Comparison of ENCODE assay signal across 26 mouse cellular contexts in the genomic region with DNA sequence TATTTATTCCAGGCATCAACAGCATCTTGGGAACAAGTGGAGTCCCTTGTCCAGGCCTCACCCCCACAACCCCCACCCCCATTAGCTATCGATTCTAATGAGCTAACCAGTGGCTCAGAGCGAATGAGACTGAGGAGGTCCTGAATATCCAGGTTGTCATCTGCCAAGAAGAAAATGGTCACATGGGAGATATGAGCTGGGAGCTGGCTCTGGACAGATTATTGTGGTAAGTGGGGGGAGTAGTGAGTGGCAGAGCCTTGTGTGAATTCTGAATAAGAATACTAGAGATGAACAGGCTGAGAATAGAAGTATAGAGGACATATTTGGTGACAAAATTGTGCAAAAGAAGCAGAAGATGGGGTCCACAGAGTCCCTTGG.
DNase-seq lines count a peak whose midpoint lies in the region; ATAC-seq and TF ChIP-seq lines count a peak whose summit lies in the region.
"Had no signal": no experiment of that assay in that cellular context is flagged by ENCODE, and none has a peak within 500 bp of the region (broad histone marks: within the 10 kb centered on the region; RNA-seq: fewer than 3 reads in every experiment).

No protein-coding gene starts in this region.

- no peak overlapping the region for H3K9ac ChIP-seq in hindbrain, embryonic 13.5 days
- H3K9ac ChIP-seq in midbrain, embryonic 15.5 days, result no peak overlapping the region
- no peak overlapping the region for H3K9ac ChIP-seq in forebrain, embryonic 16.5 days (replicated peaks; ENCODE audit: low read depth, low read length)
- H3K9ac ChIP-seq in hindbrain, postnatal 0 days (replicated peaks; ENCODE audit: low read length), result no peak overlapping the region
- H3K9ac ChIP-seq: embryonic facial prominence, embryonic 12.5 days; heart, embryonic 15.5 days; limb, embryonic 13.5 days; liver, embryonic 13.5 days; neural tube, embryonic 12.5 days had no signal

- no peaks in the 10 kb centered on the region for H3K9me3 ChIP-seq in hindbrain, embryonic 13.5 days
- no peaks in the 10 kb centered on the region for H3K9me3 ChIP-seq in hindbrain, embryonic 10.5 days
- no peaks in the 10 kb centered on the region for H3K9me3 ChIP-seq in midbrain, embryonic 15.5 days
- H3K9me3 ChIP-seq in midbrain, embryonic 10.5 days (replicated peaks), result no peaks in the 10 kb centered on the region
- H3K9me3 ChIP-seq in forebrain, embryonic 16.5 days (ENCODE audit: control insufficient read depth, low read length), result no peaks in the 10 kb centered on the region
- no peaks in the 10 kb centered on the region for H3K9me3 ChIP-seq in hindbrain, postnatal 0 days (ENCODE audit: low read length)
- H3K9me3 ChIP-seq: embryonic facial prominence, embryonic 12.5 days; G1E; heart, embryonic 15.5 days; liver, embryonic 13.5 days; megakaryocyte, embryonic 14.5 days; neural tube, embryonic 12.5 days had no signal

- H3K4me2 ChIP-seq in hindbrain, embryonic 13.5 days, result no peak overlapping the region
- no peak overlapping the region for H3K4me2 ChIP-seq in midbrain, embryonic 15.5 days
- no peak overlapping the region for H3K4me2 ChIP-seq in forebrain, embryonic 16.5 days (ENCODE audit: low read length)
- H3K4me2 ChIP-seq in hindbrain, postnatal 0 days (ENCODE audit: low read depth, low read length), result no peak overlapping the region
- H3K4me2 ChIP-seq: embryonic facial prominence, embryonic 12.5 days; heart, embryonic 15.5 days; limb, embryonic 13.5 days; liver, embryonic 13.5 days; neural tube, embryonic 12.5 days had no signal

- H3K4me1 ChIP-seq in hindbrain, embryonic 13.5 days (replicated peaks), result peaks cover 10% of the 10 kb centered on the region
- peaks cover 8% of the 10 kb centered on the region; the same call in 1 of the 2 replicates for H3K4me1 ChIP-seq in hindbrain, embryonic 10.5 days (replicated peaks)
- H3K4me1 ChIP-seq in midbrain, embryonic 15.5 days, result peaks cover 10% of the 10 kb centered on the region
- 0 out of 2 replicates have a peak, but pooled peaks cover 8% of the 10 kb centered on the region for H3K4me1 ChIP-seq in midbrain, embryonic 10.5 days
- H3K4me1 ChIP-seq in forebrain, embryonic 16.5 days (replicated peaks; ENCODE audit: control insufficient read depth, insufficient read depth, low read length), result peaks cover 8% of the 10 kb centered on the region
- peaks cover 6% of the 10 kb centered on the region; the same call in 1 of the 2 replicates for H3K4me1 ChIP-seq in hindbrain, postnatal 0 days (ENCODE audit: insufficient read depth, low read length)
- H3K4me1 ChIP-seq: embryonic facial prominence, embryonic 12.5 days; heart, embryonic 15.5 days; limb, embryonic 13.5 days; liver, embryonic 13.5 days; megakaryocyte, embryonic 14.5 days had no signal

- no peak for TF ChIP-seq CTCF in hindbrain, postnatal 0 days (IDR thresholded peaks at IDR 0.05; ENCODE audit: low read depth)

- H3K27ac ChIP-seq in hindbrain, embryonic 13.5 days, result peak overlapping the region; percentile 58
- H3K27ac ChIP-seq in hindbrain, embryonic 10.5 days, result no peak overlapping the region
- peak overlapping the region; percentile 59 for H3K27ac ChIP-seq in midbrain, embryonic 15.5 days
- H3K27ac ChIP-seq in midbrain, embryonic 10.5 days (replicated peaks), result no peak overlapping the region
- no peak overlapping the region for H3K27ac ChIP-seq in forebrain, embryonic 16.5 days (ENCODE audit: low read length)
- H3K27ac ChIP-seq in hindbrain, postnatal 0 days, result no peak overlapping the region
- H3K27ac ChIP-seq: embryonic facial prominence, embryonic 12.5 days; gastrocnemius, adult 2 months; heart, embryonic 15.5 days; limb, embryonic 13.5 days; liver, embryonic 13.5 days; neural tube, embryonic 12.5 days had no signal

- no peaks in the 10 kb centered on the region for H3K36me3 ChIP-seq in hindbrain, embryonic 13.5 days
- no peaks in the 10 kb centered on the region for H3K36me3 ChIP-seq in hindbrain, embryonic 10.5 days
- H3K36me3 ChIP-seq in midbrain, embryonic 15.5 days (replicated peaks), result no peaks in the 10 kb centered on the region
- no peaks in the 10 kb centered on the region for H3K36me3 ChIP-seq in midbrain, embryonic 10.5 days
- H3K36me3 ChIP-seq in forebrain, embryonic 16.5 days (ENCODE audit: control insufficient read depth, insufficient read depth), result no peaks in the 10 kb centered on the region
- H3K36me3 ChIP-seq in hindbrain, postnatal 0 days (ENCODE audit: insufficient read depth, low read length), result no peaks in the 10 kb centered on the region
- H3K36me3 ChIP-seq: embryonic facial prominence, embryonic 12.5 days; G1E; heart, embryonic 15.5 days; limb, embryonic 13.5 days; liver, embryonic 13.5 days; neural tube, embryonic 12.5 days had no signal

- H3K27me3 ChIP-seq in hindbrain, embryonic 13.5 days, result no peaks in the 10 kb centered on the region
- H3K27me3 ChIP-seq in hindbrain, embryonic 10.5 days (ENCODE audit: insufficient read depth, poor library complexity, severe bottlenecking), result 0 out of 2 replicates have a peak, but pooled peaks cover 6% of the 10 kb centered on the region
- no peaks in the 10 kb centered on the region for H3K27me3 ChIP-seq in midbrain, embryonic 15.5 days (replicated peaks)
- H3K27me3 ChIP-seq in midbrain, embryonic 10.5 days (ENCODE audit: low read depth, poor library complexity, severe bottlenecking), result no peaks in the 10 kb centered on the region
- H3K27me3 ChIP-seq in forebrain, embryonic 16.5 days (replicated peaks; ENCODE audit: control insufficient read depth, insufficient read depth, low read length), result no peaks in the 10 kb centered on the region
- no peaks in the 10 kb centered on the region for H3K27me3 ChIP-seq in hindbrain, postnatal 0 days (ENCODE audit: insufficient read depth, low read length)
- H3K27me3 ChIP-seq: embryonic facial prominence, embryonic 12.5 days; heart, embryonic 15.5 days; limb, embryonic 13.5 days; liver, embryonic 13.5 days; megakaryocyte, embryonic 14.5 days; neural tube, embryonic 12.5 days had no signal

- WGBS in hindbrain, embryonic 13.5 days, result 59% methylated on average over 2 of the region's 2 CpGs
- WGBS in hindbrain, embryonic 10.5 days, result 81% methylated on average over 2 of the region's 2 CpGs
- 72% methylated on average over 2 of the region's 2 CpGs for WGBS in midbrain, embryonic 15.5 days
- WGBS in midbrain, embryonic 10.5 days, result 90% methylated on average over 2 of the region's 2 CpGs
- 60% methylated on average over 2 of the region's 2 CpGs for WGBS in forebrain, embryonic 16.5 days
- WGBS in hindbrain, postnatal 0 days, result 52% methylated on average over 2 of the region's 2 CpGs

- ATAC-seq in hindbrain, embryonic 13.5 days (ENCODE audit: low FRiP score), result 0 out of 2 replicates have a peak, but pooled peaks have one; percentile 17
- ATAC-seq in midbrain, embryonic 15.5 days (replicated peaks), result peak; percentile 50; the same call in 1 of the 2 replicates
- peak; percentile 49; the same call in 1 of the 2 replicates for ATAC-seq in forebrain, embryonic 16.5 days
- peak; percentile 45 for ATAC-seq in hindbrain, postnatal 0 days
- ATAC-seq: intestine, embryonic 16.5 days; Patski had no signal

- DNase-seq in hindbrain, embryonic 10.5 days (ENCODE audit: low spot score), result no peak
- no peak for DNase-seq in midbrain, embryonic 10.5 days (ENCODE audit: low spot score)
- no peak for DNase-seq in hindbrain, postnatal 0 days (ENCODE audit: low spot score)
- no peak for DNase-seq in lung, postnatal 4 days
- DNase-seq: adrenal gland, postnatal 36 days; B cell, adult 2 months; cerebellum, adult 11-12 months; cerebellum, postnatal 14 days; gastrocnemius, adult 2 months; heart, postnatal 36 days; kidney, adult 9 months; kidney, postnatal 14 days; liver, embryonic 13.5 days; lung, adult 2 months; lung, postnatal 14 days had no signal

- H3K4me3 ChIP-seq in hindbrain, embryonic 13.5 days, result no peak overlapping the region
- H3K4me3 ChIP-seq in hindbrain, embryonic 10.5 days, result no peak overlapping the region
- no peak overlapping the region for H3K4me3 ChIP-seq in midbrain, embryonic 15.5 days
- H3K4me3 ChIP-seq in midbrain, embryonic 10.5 days, result no peak overlapping the region
- no peak overlapping the region for H3K4me3 ChIP-seq in forebrain, embryonic 16.5 days (replicated peaks; ENCODE audit: low read length)
- H3K4me3 ChIP-seq in hindbrain, postnatal 0 days (ENCODE audit: low read length), result no peak overlapping the region
- H3K4me3 ChIP-seq: embryonic facial prominence, embryonic 12.5 days; gastrocnemius, adult 2 months; heart, embryonic 15.5 days; limb, embryonic 13.5 days; liver, embryonic 13.5 days; megakaryocyte, embryonic 14.5 days; neural tube, embryonic 12.5 days had no signal

Comparison
In these comparisons a context has a peak if more than half of its experiments do, and no peak if none do; other contexts are left out.
1. H3K27ac ChIP-seq: peak in hindbrain, embryonic 13.5 days (single experiment) and midbrain, embryonic 15.5 days (single experiment); none in hindbrain, embryonic 10.5 days (single experiment), midbrain, embryonic 10.5 days (single experiment), forebrain, embryonic 16.5 days (single experiment) and hindbrain, postnatal 0 days (single experiment).
2. Peak in every context shown above with its lines, with median percentiles within 50 percentile points of each other: ATAC-seq.